Mouse (Mus musculus) R1 (cell line): ENCODE data around the gene Anxa1.

Experiments used
- DNase-seq: peaks from one replicate; pipeline ENCODE4 v3.0.0-alpha.2; 2018; ENCODE audit warnings: low read depth, low spot score

Anxa1 gene

DNA sequence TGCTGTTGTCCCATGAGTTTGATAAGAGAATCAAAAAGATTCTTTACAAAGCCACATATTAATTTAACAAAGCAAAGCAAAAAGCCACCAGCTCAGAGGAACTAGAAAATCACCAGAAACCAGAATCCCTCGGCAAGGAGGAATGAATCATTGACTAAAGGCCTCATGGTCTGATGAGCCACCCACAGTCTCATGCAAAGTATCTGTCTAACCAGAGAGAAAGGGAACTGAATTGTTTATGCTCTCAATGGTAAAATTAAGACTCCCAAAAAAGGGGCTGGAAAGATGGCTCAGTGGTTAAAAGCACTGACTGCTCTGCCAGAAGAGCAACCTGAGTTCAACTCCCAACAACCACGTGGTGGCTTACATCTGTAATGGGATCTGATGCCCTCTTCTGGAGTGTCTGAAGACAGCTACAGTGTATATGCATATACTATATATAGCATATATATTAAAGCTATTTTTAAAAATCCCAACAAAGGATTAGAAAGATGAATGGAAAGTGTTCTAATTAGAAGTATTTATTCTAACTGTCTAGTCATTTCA lies 9.5 kb downstream of the Anxa1 start:
- DNase-seq, result no peak

- no peak for DNase-seq
Measured at GRCm38 (mm10) chr19:20370175-20370574, 20.6 kb downstream of the Anxa1 start.

GRCm38 (mm10) chr19:20366571-20366970 lies 24.2 kb downstream of the Anxa1 start:
- DNase-seq, result no peak

- no peak for DNase-seq
Measured at GRCm38 (mm10) chr19:20366010-20366409, 24.7 kb downstream of the Anxa1 start.

- no peak for DNase-seq
Measured at GRCm38 (mm10) chr19:20365364-20365763, 25.4 kb downstream of the Anxa1 start.

DNA sequence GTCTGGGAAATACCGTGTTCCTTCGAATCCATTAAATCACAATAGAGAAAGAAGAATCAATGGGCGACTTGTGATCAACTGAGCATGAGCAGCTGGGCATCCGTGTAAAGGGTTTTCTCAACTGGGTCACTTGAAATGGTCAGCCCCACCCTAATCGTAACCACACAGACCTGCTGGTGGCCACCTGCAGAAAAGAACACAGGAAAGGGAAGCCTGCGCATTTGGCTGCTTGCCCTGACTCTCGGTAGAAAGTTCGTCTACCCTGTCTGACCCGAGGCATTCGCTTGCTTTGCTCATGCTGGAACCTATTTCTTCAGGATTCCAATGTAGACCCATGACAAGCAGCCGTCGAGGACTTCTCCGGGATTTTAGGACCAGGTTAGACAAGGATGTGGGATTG lies 25.8 kb downstream of the Anxa1 start:
- DNase-seq, result no peak

DNA sequence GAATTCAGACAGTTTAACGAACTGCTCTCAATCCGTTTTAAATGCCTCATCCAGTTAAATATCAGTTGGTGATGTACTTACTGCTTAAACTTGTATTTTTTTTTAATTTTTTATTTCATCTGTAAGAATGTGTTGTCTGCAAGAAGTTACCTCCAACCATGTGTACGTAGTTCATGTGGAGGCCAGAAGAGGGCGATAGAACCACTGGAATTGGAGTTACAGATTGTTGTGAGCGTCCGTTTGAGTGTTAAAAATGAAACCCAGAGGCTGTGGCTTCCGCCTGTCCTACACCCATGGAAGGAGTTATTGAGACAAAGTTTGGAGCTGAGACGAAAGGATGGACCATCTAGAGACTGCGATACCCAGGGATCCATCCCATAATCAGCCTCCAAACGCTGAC lies 27.5 kb downstream of the Anxa1 start:
- peak; percentile 61 for DNase-seq

- peak; percentile 54 for DNase-seq
Measured at GRCm38 (mm10) chr19:20361917-20362577, 28.7 kb downstream of the Anxa1 start.

GRCm38 (mm10) chr19:20358679-20359078 lies 32.1 kb downstream of the Anxa1 start:
- no peak for DNase-seq

DNA sequence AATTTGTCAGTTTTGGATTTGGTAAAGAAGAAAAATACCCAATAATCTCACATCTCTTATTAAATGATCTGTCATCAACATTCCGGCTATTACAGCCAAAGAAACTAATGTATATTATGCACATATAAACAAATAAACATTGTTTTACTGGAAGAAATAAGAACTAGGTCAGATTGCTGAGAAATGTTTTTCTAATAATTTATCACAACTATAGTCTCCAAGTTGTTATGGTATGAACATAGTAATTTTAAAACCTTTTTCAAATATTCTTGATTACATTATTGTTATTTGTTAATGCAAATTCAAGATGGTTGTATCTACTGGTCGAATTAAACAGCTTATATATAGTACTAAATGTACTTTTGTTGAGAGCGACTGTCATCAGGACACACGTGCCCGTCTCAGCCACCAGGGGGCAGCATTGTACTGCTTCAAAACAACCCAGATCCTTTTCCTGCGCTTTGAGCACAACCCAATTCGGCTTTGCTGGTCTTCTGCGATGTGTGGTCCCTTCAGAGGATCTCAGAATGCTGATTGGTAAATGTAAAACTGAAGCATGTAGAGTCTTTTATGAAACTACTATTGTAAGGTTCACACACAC lies 45.3 kb downstream of the Anxa1 start:
- DNase-seq, result peak; percentile 79

DNA sequence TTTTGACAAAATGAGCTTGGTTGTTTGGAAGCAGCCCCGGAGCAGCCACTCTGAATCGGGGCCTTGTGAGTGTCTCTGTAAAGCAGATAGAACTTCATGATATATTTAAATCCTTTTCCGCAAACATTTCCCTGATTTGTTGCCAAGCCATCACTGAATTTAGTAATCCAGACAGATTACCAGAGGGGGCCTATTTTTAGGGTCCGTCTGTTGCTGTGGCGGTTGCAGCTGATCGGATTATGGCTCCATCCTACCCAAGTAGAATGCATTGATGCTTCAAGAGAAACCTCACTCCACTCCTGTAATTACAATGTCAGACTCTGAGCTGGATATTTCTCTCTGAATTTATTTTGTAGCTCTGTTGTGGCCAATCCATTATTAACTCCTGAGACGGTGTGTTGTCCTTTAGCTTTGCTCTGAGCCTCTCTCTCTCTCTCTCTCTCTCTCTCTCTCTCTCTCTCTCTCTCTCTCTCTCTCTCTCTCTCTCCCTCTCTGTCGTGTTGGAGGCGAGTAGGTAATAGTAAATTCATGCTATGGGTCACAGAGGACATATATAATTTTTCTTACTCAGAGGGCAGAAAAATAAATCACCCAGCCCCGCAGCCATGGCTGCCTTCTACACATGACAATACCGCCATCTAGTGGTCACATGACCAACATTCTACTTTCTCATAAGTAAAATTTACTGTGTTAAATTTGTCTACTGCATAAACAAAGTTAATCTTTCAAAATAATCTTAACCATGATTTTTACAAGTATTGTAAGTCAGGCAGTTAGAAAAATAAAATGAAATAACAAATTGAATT lies 46.0 kb downstream of the Anxa1 start:
- DNase-seq, result peak; percentile 54

DNA sequence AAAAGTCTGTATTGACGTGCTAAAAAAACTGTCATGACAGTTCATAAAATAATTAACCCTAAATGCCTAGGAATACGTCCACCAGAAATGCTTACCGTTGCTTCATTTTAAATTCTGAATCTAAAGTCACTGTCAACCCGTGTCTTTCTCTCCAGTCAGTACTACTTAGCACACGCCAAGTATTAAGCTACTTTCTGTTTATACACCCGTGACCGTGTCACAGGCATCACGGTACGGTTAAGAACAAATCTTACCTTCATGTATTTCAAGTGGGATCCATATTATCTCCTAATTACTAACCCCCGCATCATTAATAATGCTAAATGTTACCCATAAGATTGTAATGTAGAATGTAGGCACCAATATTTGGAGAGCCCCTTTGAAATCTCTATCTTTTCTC lies 46.7 kb downstream of the Anxa1 start:
- DNase-seq, result no peak
